Mouse (Mus musculus) erythroblast, embryonic 14.5 days (primary cell): ENCODE results near the gene Cd248.

Experiments used
- GATA1 ChIP-seq: IDR thresholded peaks from 2 replicates; pipeline ENCODE4 v1.6.1; 2012; ENCODE audit warnings: low read length, inconsistent platforms, mixed read lengths
- TAL1 ChIP-seq: IDR thresholded peaks from 3 replicates; pipeline ENCODE4 v1.6.1; 2012; ENCODE audit warnings: low read length, inconsistent platforms, mixed read lengths

DNA sequence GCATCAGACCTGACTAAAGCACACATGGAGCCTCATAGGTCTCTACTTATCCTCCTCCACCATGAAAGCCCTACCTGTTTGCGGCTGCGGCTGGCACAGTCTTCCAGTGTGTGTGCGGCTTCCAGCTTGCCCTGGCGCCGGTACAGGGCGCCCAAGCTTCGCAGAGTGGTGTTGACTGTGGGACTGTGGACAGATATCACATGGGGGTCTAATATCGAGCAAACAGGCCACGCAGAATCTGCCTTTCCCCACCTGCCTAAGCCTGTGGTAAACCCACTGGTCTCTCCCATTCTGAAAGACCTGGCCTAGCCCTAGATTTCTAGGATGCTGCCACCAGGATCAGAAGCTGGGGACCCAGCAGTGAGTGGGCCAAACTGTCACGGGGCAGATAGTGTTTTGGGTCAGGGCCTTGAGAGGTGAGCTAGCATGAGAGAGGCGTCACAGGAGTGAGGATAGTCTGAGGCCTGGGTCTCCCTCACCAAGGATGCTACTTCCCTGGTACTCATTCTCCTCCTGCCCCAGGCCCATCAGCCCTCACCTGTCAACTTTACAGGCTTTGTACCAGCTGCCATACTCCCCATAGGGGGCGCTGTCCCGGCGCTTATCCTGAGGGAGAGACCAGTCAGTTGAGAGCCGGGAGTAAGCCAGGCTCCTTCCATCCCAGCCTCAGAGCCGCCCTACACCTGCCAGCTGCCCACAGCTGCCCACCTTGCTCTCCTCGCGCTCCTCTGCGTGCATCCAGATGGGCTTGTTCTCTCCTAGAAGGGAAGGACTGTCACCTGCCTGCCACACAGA is 42.0 kb downstream of the Cd248 start:
- TF ChIP-seq GATA1: no peak
- TF ChIP-seq TAL1: no peak
